Mouse (Mus musculus) thymus, postnatal 14 days (tissue): ENCODE measurements around the gene Ptch2.

Experiments used
- DNase-seq: peaks from one replicate; pipeline ENCODE4 v3.0.0; 2021

Ptch2 gene

GRCm38 (mm10) chr4:117095551-117096452, at the start of gene Ptch2:
Gene Ptch2 (plus strand): TSS chr4:117096075.
- DNase-seq: peak; percentile 85

- DNase-seq: no peak
These were observed 47.0 kb upstream of the Ptch2 start for GRCm38 (mm10) chr4:117048836-117049235.

- no peak for DNase-seq
These were observed 46.4 kb upstream of the Ptch2 start for GRCm38 (mm10) chr4:117049485-117049884.

DNA sequence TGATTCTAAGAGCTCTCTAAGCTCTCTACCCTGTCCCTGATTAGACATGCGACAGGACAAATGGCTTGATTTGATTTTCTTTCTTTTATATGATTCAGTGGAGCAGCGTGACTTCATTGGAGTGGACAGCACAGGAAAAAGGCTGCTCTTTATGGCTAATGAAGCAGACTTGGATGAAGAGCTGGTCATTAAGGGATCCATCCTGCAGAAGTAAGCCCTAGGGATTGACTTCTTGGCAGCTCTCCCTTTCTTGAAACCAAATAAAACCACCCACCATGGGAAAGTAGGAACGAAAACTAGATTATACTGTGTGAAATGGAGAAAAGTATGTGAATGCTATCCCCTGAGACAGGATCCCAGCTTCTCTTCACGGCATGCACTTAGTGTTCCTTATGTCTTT, 43.2 kb upstream of the Ptch2 start:
- no peak for DNase-seq

GRCm38 (mm10) chr4:117053956-117054355, 41.9 kb upstream of the Ptch2 start:
- DNase-seq: no peak

DNA sequence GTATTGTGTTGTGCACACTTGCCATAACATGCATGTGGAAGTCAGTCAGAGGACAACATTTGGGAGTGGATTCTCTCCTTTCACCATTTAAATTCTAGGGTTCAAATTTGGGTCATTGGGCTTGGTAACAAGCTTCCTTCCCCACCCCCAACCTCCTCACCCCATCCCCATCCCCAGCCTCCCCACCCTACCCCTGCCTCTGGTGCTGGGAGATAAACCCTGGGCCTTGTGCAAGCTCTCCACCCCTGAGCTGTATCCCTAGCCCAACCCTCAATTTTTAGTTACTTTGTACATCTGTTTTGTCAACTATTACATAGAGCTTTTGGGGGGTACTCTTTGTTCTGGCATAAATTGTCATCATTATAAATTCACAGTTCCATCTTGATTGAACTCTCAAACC, 39.8 kb upstream of the Ptch2 start:
- no peak for DNase-seq

GRCm38 (mm10) chr4:117056514-117056913, 39.4 kb upstream of the Ptch2 start:
- no peak for DNase-seq

DNA sequence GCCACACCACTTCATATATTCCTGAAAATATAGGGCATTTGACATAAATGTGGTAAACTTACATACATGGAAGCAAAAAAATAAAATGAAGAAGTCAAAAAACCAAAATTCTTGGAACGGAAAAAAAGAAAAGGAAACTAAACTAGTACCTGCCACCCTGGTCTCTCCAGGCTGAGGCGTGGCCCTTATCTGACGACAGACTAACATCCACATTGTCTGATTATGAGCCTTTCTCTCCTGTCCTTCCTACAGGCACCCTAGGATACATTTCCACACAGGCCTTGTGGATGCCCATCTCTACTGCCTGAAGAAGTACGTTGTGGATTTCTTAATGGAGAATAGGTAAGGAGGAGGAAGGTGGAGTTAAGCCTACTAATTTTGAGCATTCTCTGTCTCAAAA, 37.4 kb upstream of the Ptch2 start:
- DNase-seq: no peak

- no peak for DNase-seq
These were observed 33.0 kb upstream of the Ptch2 start for GRCm38 (mm10) chr4:117062700-117063390.

- DNase-seq: no peak
These were observed 27.8 kb upstream of the Ptch2 start for GRCm38 (mm10) chr4:117068035-117068434.

GRCm38 (mm10) chr4:117069647-117070046, 26.2 kb upstream of the Ptch2 start:
- DNase-seq: no peak

GRCm38 (mm10) chr4:117070624-117071023, 25.3 kb upstream of the Ptch2 start:
- DNase-seq: no peak

DNA sequence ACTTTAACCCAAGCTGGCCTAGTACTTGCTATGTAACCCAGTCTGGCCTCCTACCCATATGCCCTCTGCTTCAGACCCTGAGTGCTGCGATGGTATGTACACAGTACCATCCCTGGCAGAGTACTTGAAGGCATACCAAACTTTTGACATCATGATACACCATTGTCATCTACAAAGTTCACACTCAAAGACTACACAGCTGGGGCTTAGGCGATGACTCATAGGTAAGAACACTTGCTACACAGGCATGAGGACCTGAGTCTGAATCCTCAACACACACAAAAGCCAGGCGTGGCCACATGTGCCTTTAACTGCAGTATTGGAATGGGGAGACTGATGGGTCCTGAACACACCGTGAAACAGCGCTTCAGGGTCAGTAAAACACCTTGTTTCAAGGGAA, 24.7 kb upstream of the Ptch2 start:
- no peak for DNase-seq

DNA sequence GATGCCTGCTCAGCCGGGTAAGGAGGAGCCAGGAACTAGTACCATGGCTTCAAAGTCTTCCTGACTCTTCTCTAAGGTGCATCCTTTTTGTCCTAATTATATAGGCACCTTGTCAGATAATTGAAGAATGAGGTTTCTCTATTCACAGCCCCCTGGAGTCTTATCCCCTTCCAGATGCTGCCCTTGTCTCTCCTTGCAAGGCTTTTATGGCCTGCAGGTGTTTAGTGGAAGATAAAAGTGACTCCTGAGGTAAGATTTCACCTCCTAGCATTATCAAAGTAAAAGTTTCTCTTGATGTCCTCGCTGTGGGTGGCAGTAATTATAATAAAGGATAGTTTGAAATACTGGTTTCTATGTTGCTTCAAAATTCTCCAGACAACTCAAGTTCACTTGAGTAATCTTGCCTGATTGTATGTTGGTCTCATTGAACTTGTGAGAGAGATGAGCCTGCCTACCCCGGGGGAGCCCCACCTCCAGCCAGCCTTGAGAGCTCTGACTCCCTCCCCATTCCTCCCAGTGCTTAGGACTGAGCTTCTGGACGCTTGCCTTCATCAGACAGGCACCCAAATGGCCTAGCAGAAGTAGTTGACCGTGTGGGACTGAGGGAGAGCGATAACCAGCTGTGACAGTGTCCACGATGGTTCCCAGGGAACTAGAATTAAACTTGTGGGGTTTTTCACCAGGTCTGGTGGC, 7.8 kb upstream of the Ptch2 start:
- no peak for DNase-seq

DNA sequence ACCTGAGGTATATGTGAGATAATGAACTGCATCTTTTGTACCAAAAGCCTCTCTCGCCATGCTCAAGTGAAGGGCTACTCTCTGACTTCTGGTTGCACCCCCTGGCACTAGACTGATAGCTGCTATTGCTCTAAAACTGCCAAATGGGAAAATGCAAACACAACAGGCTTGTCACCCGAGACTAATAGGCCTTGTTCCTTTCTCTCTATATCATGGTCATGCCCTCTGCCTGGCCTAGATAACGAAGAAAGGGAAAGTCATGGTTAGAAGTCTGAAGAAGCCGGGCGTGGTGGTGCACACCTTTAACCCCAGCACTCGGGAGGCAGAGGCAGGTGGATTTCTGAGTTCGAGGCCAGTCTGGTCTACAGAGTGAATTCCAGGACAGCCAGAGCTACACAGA, 5.3 kb upstream of the Ptch2 start:
- no peak for DNase-seq

DNA sequence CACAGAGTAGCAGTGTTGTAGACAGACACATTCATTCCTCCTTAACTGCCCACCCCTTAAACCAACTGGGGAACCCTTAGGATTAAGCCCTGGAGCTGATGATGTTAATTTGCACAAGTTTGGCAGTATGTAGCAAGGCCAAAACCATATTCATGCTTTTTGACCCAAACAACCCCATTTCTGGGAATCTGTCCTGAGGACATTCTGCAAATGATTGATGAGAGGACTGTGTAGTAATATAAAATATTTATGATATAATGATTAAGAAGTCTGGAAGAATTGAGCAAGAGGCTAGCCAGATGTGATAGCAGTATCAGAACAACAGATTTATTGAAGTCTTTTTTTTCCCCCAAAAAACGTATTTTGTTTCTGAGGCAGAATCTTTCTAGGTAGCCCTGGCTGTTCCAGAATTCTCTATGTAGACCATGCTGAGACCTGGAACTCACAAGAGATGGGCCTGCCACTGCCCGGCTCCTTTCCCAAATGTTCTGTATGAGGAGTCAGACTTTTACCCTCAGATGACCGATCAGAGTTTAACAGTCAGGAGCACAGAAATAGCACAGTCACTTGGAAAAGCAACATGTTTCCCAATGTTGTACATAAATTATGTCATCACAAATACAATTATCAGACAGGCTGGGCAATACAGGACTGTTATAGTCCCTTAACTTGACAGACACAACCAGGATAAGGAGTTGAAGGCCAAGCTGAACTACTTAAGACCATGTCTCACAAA, 1.1 kb upstream of the Ptch2 start:
- DNase-seq: no peak

DNA sequence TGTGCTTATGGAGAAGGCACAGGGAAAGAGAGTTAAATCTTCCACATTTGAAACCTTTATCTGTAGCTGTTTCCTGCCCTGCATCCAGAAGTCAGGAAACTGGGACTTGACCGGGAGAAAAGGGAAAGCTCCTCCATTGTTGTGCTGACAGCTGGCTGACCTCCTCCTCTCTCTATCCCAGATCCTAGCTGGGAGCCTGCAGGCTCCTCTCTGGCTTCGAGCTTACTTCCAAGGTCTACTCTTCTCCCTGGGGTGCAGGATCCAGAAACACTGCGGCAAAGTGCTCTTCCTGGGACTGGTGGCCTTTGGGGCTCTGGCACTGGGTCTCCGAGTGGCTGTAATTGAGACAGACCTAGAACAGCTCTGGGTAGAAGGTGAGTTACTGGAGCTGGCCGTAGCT, 791 bp downstream of the Ptch2 start:
- no peak for DNase-seq

DNA sequence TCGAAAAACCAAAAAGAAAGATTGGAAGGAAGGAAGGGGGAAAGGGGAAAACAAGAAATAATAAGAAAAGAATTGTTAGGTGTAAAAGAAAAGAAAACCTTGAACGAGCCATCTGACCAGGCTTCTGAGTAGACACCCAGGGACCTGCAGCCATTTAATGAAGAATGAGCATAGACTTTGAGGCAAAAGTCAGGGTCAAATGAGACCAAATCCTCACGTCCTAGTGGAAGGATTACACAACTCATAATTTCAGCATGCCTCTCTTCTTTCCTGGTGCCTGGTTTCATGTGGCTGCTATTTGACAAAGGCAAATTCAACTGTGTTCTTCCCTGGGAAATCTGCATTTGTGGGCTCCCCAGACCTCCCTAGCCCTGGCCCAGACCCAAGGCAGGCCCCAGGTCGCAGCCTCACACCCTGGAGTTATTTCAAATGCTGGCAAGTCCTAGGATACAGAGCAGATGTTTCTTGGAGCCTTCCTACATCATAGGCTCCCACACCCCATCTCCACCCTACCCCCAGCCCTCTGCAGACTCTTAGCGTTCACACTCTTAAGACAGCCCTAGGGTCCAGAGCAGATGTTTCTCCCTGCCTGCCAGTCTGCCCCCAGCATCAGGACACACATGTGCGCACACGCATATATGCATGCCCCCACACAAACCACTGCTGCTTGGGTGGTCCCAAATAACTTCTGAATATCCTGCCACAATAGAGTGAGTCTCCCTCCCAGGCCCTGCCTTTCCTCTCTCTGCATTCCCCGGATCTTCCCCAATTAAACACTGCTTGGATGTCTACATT, 2.3 kb downstream of the Ptch2 start:
- no peak for DNase-seq

- no peak for DNase-seq
These were observed 2.8 kb downstream of the Ptch2 start for GRCm38 (mm10) chr4:117098764-117099036.

DNA sequence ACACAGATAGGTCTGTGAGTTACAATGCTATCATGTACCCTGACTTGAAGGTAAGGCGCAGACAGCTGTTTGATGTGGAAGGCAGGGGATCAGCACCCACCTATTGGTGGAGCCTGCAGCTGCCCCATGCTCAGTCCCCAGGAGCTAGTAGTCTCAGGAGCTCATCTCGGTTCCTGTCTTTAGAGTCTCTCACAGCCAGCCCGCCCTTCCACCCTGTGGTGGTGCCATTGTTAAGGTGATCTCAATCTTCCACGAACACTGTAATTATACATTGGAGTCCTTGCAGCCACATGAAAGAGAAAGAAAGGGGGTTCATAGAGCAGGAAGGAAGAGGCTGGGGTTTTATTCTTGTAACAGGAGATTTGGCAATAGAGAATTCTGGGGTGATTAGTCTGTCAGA, 4.2 kb downstream of the Ptch2 start:
- peak; percentile 38 for DNase-seq

DNA sequence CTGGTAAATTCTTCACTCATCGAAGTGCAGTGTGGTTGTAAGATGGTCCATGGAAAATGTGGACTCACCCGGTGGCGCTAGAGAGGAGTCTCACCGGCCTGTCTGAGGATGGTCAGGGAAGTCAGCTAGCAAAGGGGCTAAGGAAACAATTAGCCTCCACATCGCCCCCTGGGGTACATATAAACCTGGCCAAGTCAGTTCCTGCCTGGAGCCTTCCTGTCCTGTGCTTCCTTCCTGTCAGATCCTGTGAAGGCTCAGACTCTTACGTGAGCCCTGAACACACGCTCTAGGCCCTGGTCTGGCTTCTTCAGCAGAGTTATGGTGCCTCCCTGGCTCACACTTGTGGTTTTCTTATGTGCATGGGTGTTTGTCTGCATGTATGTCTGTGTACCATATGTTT, 5.3 kb downstream of the Ptch2 start:
- DNase-seq: peak; percentile 46

- no peak for DNase-seq
These were observed 8.8 kb downstream of the Ptch2 start for GRCm38 (mm10) chr4:117104672-117105071.
